Mouse (Mus musculus) frontal cortex, postnatal 25 days (tissue): Measurements from ENCODE around the gene D7Ertd443e.

Experiments used
- DNase-seq, 2 experiments: peaks; one replicate each; pipeline ENCODE4 v3.0.0; 2022; ENCODE audit warnings: low spot score in 2 of 2

The D7Ertd443e gene

GRCm38 (mm10) chr7:134385561-134385960 is at the start of gene D7Ertd443e:
Gene D7Ertd443e (minus strand): TSS chr7:134385661.
- DNase-seq: no peak

- DNase-seq: no peak
Measured at GRCm38 (mm10) chr7:134431681-134432080, 46.2 kb upstream of the D7Ertd443e start.

- DNase-seq: no peak
Measured at GRCm38 (mm10) chr7:134428676-134429075, 43.2 kb upstream of the D7Ertd443e start.

GRCm38 (mm10) chr7:134415014-134415413 is 29.6 kb upstream of the D7Ertd443e start:
- DNase-seq: no peak

GRCm38 (mm10) chr7:134414005-134414690 is 28.7 kb upstream of the D7Ertd443e start:
- peak in 1 of 2 experiments; percentile 7 for DNase-seq

- DNase-seq: no peak
Measured at GRCm38 (mm10) chr7:134408641-134409040, 23.2 kb upstream of the D7Ertd443e start.

GRCm38 (mm10) chr7:134400746-134401145 is 15.3 kb upstream of the D7Ertd443e start:
- no peak for DNase-seq

- no peak for DNase-seq
Measured at GRCm38 (mm10) chr7:134396769-134397168, 11.3 kb upstream of the D7Ertd443e start.

GRCm38 (mm10) chr7:134382791-134383190 is 2.7 kb downstream of the D7Ertd443e start:
- DNase-seq: no peak

GRCm38 (mm10) chr7:134381407-134381861 is 4.0 kb downstream of the D7Ertd443e start:
- DNase-seq: peak; percentile 67 to 79

- peak; percentile 19 to 22 for DNase-seq
Measured at GRCm38 (mm10) chr7:134378273-134378672, 7.2 kb downstream of the D7Ertd443e start.

GRCm38 (mm10) chr7:134376786-134377185 is 8.7 kb downstream of the D7Ertd443e start:
- no peak for DNase-seq

GRCm38 (mm10) chr7:134372276-134372675 is 13.2 kb downstream of the D7Ertd443e start:
- no peak for DNase-seq

- DNase-seq: no peak
Measured at GRCm38 (mm10) chr7:134369241-134369640, 16.2 kb downstream of the D7Ertd443e start.

- DNase-seq: no peak
Measured at GRCm38 (mm10) chr7:134362257-134362870, 23.1 kb downstream of the D7Ertd443e start.

- DNase-seq: peak; percentile 45 to 56
Measured at GRCm38 (mm10) chr7:134348825-134349224, 36.6 kb downstream of the D7Ertd443e start.

- no peak for DNase-seq
Measured at GRCm38 (mm10) chr7:134342202-134342601, 43.3 kb downstream of the D7Ertd443e start.

- DNase-seq: no peak
Measured at GRCm38 (mm10) chr7:134335951-134336350, 49.5 kb downstream of the D7Ertd443e start.

- DNase-seq: no peak
Measured at GRCm38 (mm10) chr7:134320979-134321378, 64.5 kb downstream of the D7Ertd443e start.

- DNase-seq: no peak
Measured at GRCm38 (mm10) chr7:134302084-134302483, 83.4 kb downstream of the D7Ertd443e start.

GRCm38 (mm10) chr7:134301285-134301684 is 84.2 kb downstream of the D7Ertd443e start:
- DNase-seq: no peak

GRCm38 (mm10) chr7:134292750-134293149 is 92.7 kb downstream of the D7Ertd443e start:
- no peak for DNase-seq

GRCm38 (mm10) chr7:134289611-134290301 is 95.7 kb downstream of the D7Ertd443e start:
- no peak for DNase-seq
